8 mouse cellular contexts compared by ENCODE assay signal in genomic region chr7:133759611-133760353, GRCm38 (mm10). TPM values are rescaled to one million over a fixed set of nuclear protein-coding genes. Genes with fewer than 3 reads are reported as not detected.
A peak's percentile ranks its signal among the peaks of the same experiment; 100 is the strongest.
DNase-seq lines count a peak whose midpoint lies in the region; ATAC-seq lines count a peak whose summit lies in the region.

No protein-coding gene starts in this region.

- peak overlapping the region; percentile 54 for H3K4me2 ChIP-seq in heart, embryonic 11.5 days
- peak overlapping the region; percentile 32 for H3K4me2 ChIP-seq in intestine, embryonic 14.5 days (ENCODE audit: low read length)
- H3K4me2 ChIP-seq in midbrain, embryonic 11.5 days = peak overlapping the region; percentile 65

- intact Hi-C loops in heart, postnatal 25 days (cut with DNase I) = no loop called here
- intact Hi-C loops in gastrocnemius, postnatal 14 days (cut with DNase I; ENCODE audit: low total_unique reads) = no loop called here

- peak overlapping the region; percentile 25 for H3K4me3 ChIP-seq in heart, embryonic 11.5 days (ENCODE audit: low read depth, low read length)
- H3K4me3 ChIP-seq in intestine, embryonic 14.5 days (ENCODE audit: low read depth, low read length) = no peak overlapping the region
- H3K4me3 ChIP-seq in midbrain, embryonic 11.5 days (ENCODE audit: low read depth, low read length) = peak overlapping the region; percentile 38

- H3K4me1 ChIP-seq in heart, embryonic 11.5 days (ENCODE audit: control insufficient read depth, insufficient read depth, low read length) = peaks cover 10% of the 10 kb centered on the region
- no peaks in the 10 kb centered on the region; the same call in 1 of the 2 replicates for H3K4me1 ChIP-seq in intestine, embryonic 14.5 days (replicated peaks; ENCODE audit: control insufficient read depth, insufficient read depth, low read length)
- H3K4me1 ChIP-seq in midbrain, embryonic 11.5 days (ENCODE audit: control insufficient read depth, insufficient read depth, low read length) = peaks cover 30% of the 10 kb centered on the region

- H3K9ac ChIP-seq in heart, embryonic 11.5 days (ENCODE audit: low read depth, low read length) = peak overlapping the region; percentile 52
- H3K9ac ChIP-seq in intestine, embryonic 14.5 days (ENCODE audit: low read length) = no peak overlapping the region
- H3K9ac ChIP-seq in midbrain, embryonic 11.5 days (ENCODE audit: low read length) = peak overlapping the region; percentile 72

- 11% methylated on average over 27 of the region's 27 CpGs for WGBS in heart, embryonic 11.5 days (ENCODE audit: insufficient replicate concordance)
- 16% methylated on average over 27 of the region's 27 CpGs for whole genome bisulfite sequencing in intestine, embryonic 14.5 days
- 2% methylated on average over 27 of the region's 27 CpGs for WGBS in midbrain, embryonic 11.5 days

- DNase-seq in heart, postnatal 25 days (ENCODE audit: low spot score) = no peak
- DNase-seq in embryo, embryonic 10 days (ENCODE audit: low spot score) = peak; percentile 93
- peak; percentile 68 for DNase-seq in intestine, embryonic 14.5 days (ENCODE audit: low spot score)
- DNase-seq in midbrain, embryonic 11.5 days (ENCODE audit: low spot score, missing footprints) = peak; percentile 98
- DNase-seq in adrenal gland, adult 2 months = no peak
- no peak for DNase-seq in gastrocnemius, postnatal 14 days

- ATAC-seq in heart, embryonic 11.5 days (replicated peaks; ENCODE audit: insufficient number of reproducible peaks, low FRiP score, low TSS enrichment) = no peak
- ATAC-seq in intestine, embryonic 14.5 days (replicated peaks; ENCODE audit: low FRiP score, low TSS enrichment, low read depth) = 0 out of 2 replicates have a peak, but pooled peaks have one; percentile 24
- ATAC-seq in midbrain, embryonic 11.5 days (ENCODE audit: low FRiP score) = peak; percentile 97
- no peak for ATAC-seq in cerebellum, adult (ENCODE audit: insufficient number of reproducible peaks, low FRiP score, low TSS enrichment)

- peak overlapping the region; percentile 46; the same call in 1 of the 2 replicates for H3K27ac ChIP-seq in heart, embryonic 11.5 days (ENCODE audit: low read depth, low read length)
- H3K27ac ChIP-seq in intestine, embryonic 14.5 days (ENCODE audit: low read depth) = no peak overlapping the region
- peak overlapping the region; percentile 94 for H3K27ac ChIP-seq in midbrain, embryonic 11.5 days (ENCODE audit: low read depth, low read length)

- no peaks in the 10 kb centered on the region for H3K36me3 ChIP-seq in heart, embryonic 11.5 days (ENCODE audit: control insufficient read depth, insufficient read depth, low read length)
- peaks cover 4% of the 10 kb centered on the region; the same call in 1 of the 2 replicates for H3K36me3 ChIP-seq in intestine, embryonic 14.5 days (ENCODE audit: control insufficient read depth, insufficient read depth, low read length)
- H3K36me3 ChIP-seq in midbrain, embryonic 11.5 days (ENCODE audit: control insufficient read depth, insufficient read depth, low read length) = no peaks in the 10 kb centered on the region

- H3K27me3 ChIP-seq in heart, embryonic 11.5 days (ENCODE audit: control insufficient read depth, insufficient read depth, low read length) = no peaks in the 10 kb centered on the region
- H3K27me3 ChIP-seq in intestine, embryonic 14.5 days (replicated peaks; ENCODE audit: control insufficient read depth, insufficient read depth, low read length) = no peaks in the 10 kb centered on the region
- no peaks in the 10 kb centered on the region for H3K27me3 ChIP-seq in midbrain, embryonic 11.5 days (ENCODE audit: control insufficient read depth, insufficient read depth, low read length)

- H3K9me3 ChIP-seq in heart, embryonic 11.5 days (replicated peaks; ENCODE audit: control insufficient read depth, low read length) = no peaks in the 10 kb centered on the region
- 0 out of 2 replicates have a peak, but pooled peaks cover 5% of the 10 kb centered on the region for H3K9me3 ChIP-seq in intestine, embryonic 14.5 days (ENCODE audit: control insufficient read depth, low read length)
- peaks cover 4% of the 10 kb centered on the region; the same call in 1 of the 2 replicates for H3K9me3 ChIP-seq in midbrain, embryonic 11.5 days (ENCODE audit: control insufficient read depth, low read length)

RNA-seq across cellular contexts. Expression of gene Fank1, which starts 16.9 kb away (rescaled TPM):
- polyA plus RNA-seq in heart, embryonic 11.5 days (2014; fragmentation: Nextera tagmentation; extraction: Ambion mirVana) = 0.10 TPM in 1 of 2 replicates, not detected in the other
- not detected for total RNA-seq in heart, postnatal 25 days (2021)
- polyA plus RNA-seq in intestine, embryonic 14.5 days (2014; fragmentation: Nextera tagmentation; extraction: Ambion mirVana) = 0.54 and 0.64 TPM in 2 replicates
- 1.6 TPM in 2 replicates for polyA plus RNA-seq in midbrain, embryonic 11.5 days (2014; fragmentation: Nextera tagmentation; extraction: Ambion mirVana)
- under 1 TPM in 1 of 2 experiments, not detected in 1; 0.24 TPM for total RNA-seq in adrenal gland, adult 2 months (2021)
- 0.10 and 0.15 TPM in 2 replicates for polyA plus RNA-seq in adrenal gland, adult 2 months (2012; rRNA removed)
- total RNA-seq in gastrocnemius, postnatal 14 days (2021) = under 1 TPM in 1 of 2 experiments, not detected in 1; 0.33 TPM

RNA-seq across cellular contexts. Expression of gene Dhx32, which starts 22.7 kb away (rescaled TPM):
- polyA plus RNA-seq in heart, embryonic 11.5 days (2014; fragmentation: Nextera tagmentation; extraction: Ambion mirVana) = 24.7 and 30.8 TPM in 2 replicates
- total RNA-seq in heart, postnatal 25 days (2021) = 10 to 100 TPM; 33.7 to 35.7 TPM
- 72.3 and 75.3 TPM in 2 replicates for polyA plus RNA-seq in intestine, embryonic 14.5 days (2014; fragmentation: Nextera tagmentation; extraction: Ambion mirVana)
- polyA plus RNA-seq in midbrain, embryonic 11.5 days (2014; fragmentation: Nextera tagmentation; extraction: Ambion mirVana) = 80.7 and 82.6 TPM in 2 replicates
- total RNA-seq in adrenal gland, adult 2 months (2021) = 10 to 100 TPM; 56.8 to 71.2 TPM
- 20.7 and 21.9 TPM in 2 replicates for polyA plus RNA-seq in adrenal gland, adult 2 months (2012; rRNA removed)
- 10 to 100 TPM; 25.7 to 33.6 TPM for total RNA-seq in gastrocnemius, postnatal 14 days (2021)

RNA-seq across cellular contexts. Expression of gene Uros, which starts 49.9 kb away (rescaled TPM):
- 53.0 and 53.6 TPM in 2 replicates for polyA plus RNA-seq in heart, embryonic 11.5 days (2014; fragmentation: Nextera tagmentation; extraction: Ambion mirVana)
- total RNA-seq in heart, postnatal 25 days (2021) = 10 to 100 TPM; 19.5 to 20.3 TPM
- 29.8 and 30.2 TPM in 2 replicates for polyA plus RNA-seq in intestine, embryonic 14.5 days (2014; fragmentation: Nextera tagmentation; extraction: Ambion mirVana)
- polyA plus RNA-seq in midbrain, embryonic 11.5 days (2014; fragmentation: Nextera tagmentation; extraction: Ambion mirVana) = 38.2 and 44.5 TPM in 2 replicates
- total RNA-seq in adrenal gland, adult 2 months (2021) = 10 to 100 TPM; 17.0 to 18.6 TPM
- polyA plus RNA-seq in adrenal gland, adult 2 months (2012; rRNA removed) = 14.6 and 18.2 TPM in 2 replicates
- 10 to 100 TPM; 13.1 to 13.5 TPM for total RNA-seq in gastrocnemius, postnatal 14 days (2021)

RNA-seq across cellular contexts. Expression of gene Bccip, which starts 50.6 kb away (rescaled TPM):
- polyA plus RNA-seq in heart, embryonic 11.5 days (2014; fragmentation: Nextera tagmentation; extraction: Ambion mirVana) = 100 and 102 TPM in 2 replicates
- total RNA-seq in heart, postnatal 25 days (2021) = 10 to 100 TPM; 46.5 to 57.3 TPM
- 157 and 171 TPM in 2 replicates for polyA plus RNA-seq in intestine, embryonic 14.5 days (2014; fragmentation: Nextera tagmentation; extraction: Ambion mirVana)
- 164 and 170 TPM in 2 replicates for polyA plus RNA-seq in midbrain, embryonic 11.5 days (2014; fragmentation: Nextera tagmentation; extraction: Ambion mirVana)
- 10 to 100 TPM; 58.4 to 64.0 TPM for total RNA-seq in adrenal gland, adult 2 months (2021)
- polyA plus RNA-seq in adrenal gland, adult 2 months (2012; rRNA removed) = 9.4 and 10.1 TPM in 2 replicates
- total RNA-seq in gastrocnemius, postnatal 14 days (2021) = 10 to 100 TPM; 52.0 to 56.4 TPM

Comparison
In these comparisons a context has a peak if more than half of its experiments do, and no peak if none do; other contexts are left out.
1. ATAC-seq: peak in intestine, embryonic 14.5 days (single experiment) and midbrain, embryonic 11.5 days (single experiment); none in heart, embryonic 11.5 days (single experiment) and cerebellum, adult (single experiment).
2. DNase-seq: peak in embryo, embryonic 10 days (single experiment), intestine, embryonic 14.5 days (single experiment) and midbrain, embryonic 11.5 days (single experiment); none in heart, postnatal 25 days (single experiment), adrenal gland, adult 2 months (single experiment) and gastrocnemius, postnatal 14 days (single experiment).
3. Peak in every context shown above with its lines, with median percentiles within 50 percentile points of each other: H3K4me2 ChIP-seq.